Mouse (Mus musculus) liver, adult 2 months (tissue): ENCODE results near the gene Klhdc8a. TPM values are rescaled to one million over a fixed set of nuclear protein-coding genes. Genes with fewer than 3 reads are reported as not detected.

Experiments used
- DNase-seq: peaks from one replicate; pipeline ENCODE4 v3.0.0-alpha.2; 2011; ENCODE audit warnings: low read depth, low spot score; ENCODE audit errors: extremely low read depth
- H3K27ac ChIP-seq: fragments of 200-500 bp; replicated peaks from 2 replicates; pipeline ENCODE4 v1.5.1; 2012; ENCODE audit warnings: low read depth, mild to moderate bottlenecking, control low read depth, inconsistent platforms, low read length; ENCODE audit not compliant: insufficient read depth
- H3K27me3 ChIP-seq: fragments of 200-500 bp; 2 replicates; pipeline ENCODE4 v1.6.1; 2012; ENCODE audit warnings: mild to moderate bottlenecking, moderate library complexity, low read length, inconsistent platforms; ENCODE audit not compliant: control insufficient read depth, insufficient read depth
- H3K36me3 ChIP-seq: fragments of 200-500 bp; 2 replicates; pipeline ENCODE4 v1.6.1; 2012; ENCODE audit warnings: low read length, inconsistent platforms; ENCODE audit not compliant: control insufficient read depth, insufficient read depth
- H3K4me1 ChIP-seq: fragments of 200-500 bp; 2 replicates; pipeline ENCODE4 v1.6.1; 2011; ENCODE audit warnings: low read length; ENCODE audit not compliant: control insufficient read depth, insufficient read depth
- H3K4me3 ChIP-seq: fragments of 200-500 bp; 2 replicates; pipeline ENCODE4 v1.5.1; 2011; ENCODE audit warnings: low read depth, mild to moderate bottlenecking, control low read depth, low read length, moderate library complexity; ENCODE audit not compliant: insufficient read depth
- H3K79me2 ChIP-seq: fragments of 200-500 bp; 2 replicates; pipeline ENCODE4 v1.6.1; 2012; ENCODE audit warnings: inconsistent platforms, mild to moderate bottlenecking, low read length, moderate library complexity; ENCODE audit not compliant: control insufficient read depth, insufficient read depth
- H3K9ac ChIP-seq: fragments of 200-500 bp; 2 replicates; pipeline ENCODE4 v1.6.1; 2012; ENCODE audit warnings: low read depth, mild to moderate bottlenecking, control low read depth, inconsistent platforms, low read length
- CTCF ChIP-seq: fragments of 200-500 bp; IDR thresholded peaks from 2 replicates; pipeline ENCODE4 v1.5.1; 2011; ENCODE audit warnings: low read depth, low read length, control low read depth
- POLR2A ChIP-seq: fragments of 200-500 bp; IDR thresholded peaks from 2 replicates; pipeline ENCODE4 v1.6.1; 2011; ENCODE audit warnings: low read length, control low read depth; ENCODE audit not compliant: insufficient read depth; ENCODE audit errors: extremely low read depth
- WGBS: fragments of 180-500 bp; shearing (Covaris S2); methylation state at CpG from one replicate; pipeline ENCODE4 v1.1.7; 2018; 5-methylcytosine and 5-hydroxymethylcytosine counted together
- polyA plus RNA-seq: library from polyadenylated mRNA; depleted of rRNA; stranded (reverse); fragments of >200 nt; gene quantifications from 2 replicates; pipeline ENCODE4 v1.2.3, GENCODE M21; 2012
- total RNA-seq: library from RNA; depleted of rRNA; stranded (reverse); fragments of >200 nt; gene quantifications from 2 replicates; pipeline ENCODE4 v1.2.3, GENCODE M21; 2014

The Klhdc8a gene
- total and polyA plus RNA-seq, 2 experiments = 0.18 to 1.2 TPM

GRCm38 (mm10) chr1:132301242-132301641 is 2.8 kb downstream of the Klhdc8a start:
- Histone ChIP-seq H3K4me3 (no peak overlapping the region), H3K4me1 (peaks cover 11% of the 10 kb centered on the region), H3K27ac (no peak overlapping the region), H3K9ac (no peak overlapping the region), H3K36me3 (no peaks in the 10 kb centered on the region), H3K79me2 (no peaks in the 10 kb centered on the region), H3K27me3 (no peaks in the 10 kb centered on the region)
- WGBS = 95% methylated on average over 5 of the region's 5 CpGs
- no peak for DNase-seq
- no peak for TF ChIP-seq CTCF
- TF ChIP-seq POLR2A = no peak

DNA sequence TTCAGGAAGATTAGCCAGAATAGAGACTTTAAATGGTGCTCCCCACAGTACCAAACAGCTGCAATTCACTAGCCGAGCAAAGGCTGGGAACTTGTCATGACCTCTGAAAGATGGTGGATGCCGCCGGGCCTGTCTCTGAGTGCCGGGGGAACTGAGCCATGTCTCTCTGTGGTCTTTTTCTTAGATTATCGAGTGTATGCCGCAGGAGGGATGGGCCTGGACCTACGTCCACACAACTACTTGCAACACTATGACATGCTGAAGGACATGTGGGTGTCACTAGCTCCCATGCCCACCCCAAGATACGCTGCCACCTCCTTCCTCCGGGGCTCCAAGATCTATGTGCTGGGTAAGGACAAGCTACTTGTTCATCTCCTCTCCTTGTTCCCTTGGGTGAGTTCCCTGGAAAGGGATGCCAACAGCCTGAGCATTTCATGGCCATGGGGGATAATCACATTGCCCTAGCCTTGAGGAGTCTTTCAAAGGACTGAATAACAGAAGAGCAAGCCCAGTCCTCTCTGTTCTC is 4.0 kb downstream of the Klhdc8a start:
- Histone ChIP-seq H3K27ac (no peak overlapping the region), H3K9ac (no peak overlapping the region), H3K4me3 (no peak overlapping the region), H3K79me2 (no peaks in the 10 kb centered on the region), H3K36me3 (no peaks in the 10 kb centered on the region), H3K4me1 (peaks cover 11% of the 10 kb centered on the region), H3K27me3 (no peaks in the 10 kb centered on the region)
- 95% methylated on average over 9 of the region's 9 CpGs for WGBS
- no peak for DNase-seq
- TF ChIP-seq CTCF (no peak), POLR2A (no peak)

DNA sequence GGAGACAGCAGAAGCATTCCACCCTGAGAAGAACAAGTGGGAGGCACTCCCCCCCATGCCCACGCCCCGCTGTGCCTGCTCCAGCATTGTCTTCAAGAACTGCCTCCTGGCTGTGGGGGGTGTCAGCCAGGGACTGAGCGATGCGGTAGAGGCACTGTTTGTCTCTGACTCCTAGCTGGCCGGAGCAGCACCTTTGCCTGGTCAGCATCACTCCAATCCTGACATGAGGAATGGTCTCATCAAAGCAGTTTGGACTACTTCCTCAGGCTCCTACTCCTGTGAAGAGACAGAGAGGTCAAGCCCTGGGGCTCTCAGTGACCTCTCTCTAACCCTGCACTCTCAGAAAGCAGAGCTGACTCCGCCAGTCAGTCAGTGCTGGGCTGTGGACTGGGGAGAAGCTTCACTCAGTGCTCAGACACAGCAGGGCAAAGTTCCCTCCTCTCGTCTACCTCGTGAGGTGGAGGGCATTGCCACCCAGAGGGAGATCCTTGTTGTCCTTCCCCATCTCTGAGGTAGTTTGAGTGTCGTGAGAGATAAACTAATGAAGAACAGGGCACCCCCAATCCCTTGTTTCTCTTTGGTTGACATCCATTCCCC is 6.3 kb downstream of the Klhdc8a start:
- no peak overlapping the region for H3K27ac ChIP-seq
- DNase-seq = no peak
- 79% methylated on average over 9 of the region's 9 CpGs for WGBS

GRCm38 (mm10) chr1:132306160-132306559 is 7.7 kb downstream of the Klhdc8a start:
- WGBS = 28% methylated on average over 4 of the region's 4 CpGs
- H3K79me2 ChIP-seq = no peaks in the 10 kb centered on the region
- peak; percentile 36 for DNase-seq
- H3K27ac ChIP-seq = no peak overlapping the region
- no peak for TF ChIP-seq POLR2A
- TF ChIP-seq CTCF = peak; percentile 78
- no peaks in the 10 kb centered on the region for H3K36me3 ChIP-seq
- no peaks in the 10 kb centered on the region for H3K4me1 ChIP-seq
- no peak overlapping the region for H3K9ac ChIP-seq
- no peak overlapping the region for H3K4me3 ChIP-seq
- no peaks in the 10 kb centered on the region; the same call in 1 of the 2 replicates for H3K27me3 ChIP-seq

More for the DNA sequence above, 6.3 kb downstream of the Klhdc8a start:
- H3K9ac ChIP-seq = no peak overlapping the region
- no peaks in the 10 kb centered on the region; the same call in 1 of the 2 replicates for H3K27me3 ChIP-seq
- H3K36me3 ChIP-seq = no peaks in the 10 kb centered on the region
- no peaks in the 10 kb centered on the region for H3K79me2 ChIP-seq
- TF ChIP-seq POLR2A (no peak), CTCF (no peak)
- H3K4me3 ChIP-seq = no peak overlapping the region
- no peaks in the 10 kb centered on the region for H3K4me1 ChIP-seq

GRCm38 (mm10) chr1:132306808-132307207 is 8.4 kb downstream of the Klhdc8a start:
- H3K27me3 ChIP-seq = no peaks in the 10 kb centered on the region; the same call in 1 of the 2 replicates

GRCm38 (mm10) chr1:132307962-132308361 is 9.5 kb downstream of the Klhdc8a start:
- no peak for DNase-seq
- 81% methylated on average over 6 of the region's 6 CpGs for WGBS
- Histone ChIP-seq H3K27ac (no peak overlapping the region), H3K9ac (no peak overlapping the region), H3K79me2 (no peaks in the 10 kb centered on the region), H3K4me3 (no peak overlapping the region), H3K36me3 (no peaks in the 10 kb centered on the region), H3K4me1 (no peaks in the 10 kb centered on the region), H3K27me3 (no peaks in the 10 kb centered on the region; the same call in 1 of the 2 replicates)
- TF ChIP-seq CTCF (no peak), POLR2A (no peak)

More at GRCm38 (mm10) chr1:132306808-132307207, 8.4 kb downstream of the Klhdc8a start:
- WGBS = 35% methylated on average over 4 of the region's 4 CpGs
- H3K27ac ChIP-seq = no peak overlapping the region
- H3K79me2 ChIP-seq = no peaks in the 10 kb centered on the region
- no peaks in the 10 kb centered on the region for H3K36me3 ChIP-seq
- H3K4me1 ChIP-seq = no peaks in the 10 kb centered on the region
- H3K9ac ChIP-seq = no peak overlapping the region
- no peak overlapping the region for H3K4me3 ChIP-seq
- no peak for TF ChIP-seq POLR2A
- no peak for TF ChIP-seq CTCF
- DNase-seq = no peak
